Mouse (Mus musculus): Measurements from ENCODE around the gene Gm10577.

GRCm38 (mm10) chr4:101002961-101003360, 17.5 kb downstream of the Gm10577 start:
- TF ChIP-seq CTCF (IDR thresholded peaks at IDR 0.05; ENCODE audit: borderline replicate concordance, extremely low read depth, insufficient read depth, insufficient read length) (no peak), POLR2A (IDR thresholded peaks at IDR 0.05; ENCODE audit: borderline replicate concordance, extremely low read depth, insufficient read depth, insufficient read length, poor library complexity, severe bottlenecking) (no peak)

All from brain, embryonic 14.5 days (tissue).